Mouse (Mus musculus) layer of hippocampus, adult 18-20 months (tissue): ENCODE data around the gene Ckm. TPM values are rescaled to one million over a fixed set of nuclear protein-coding genes. Genes with fewer than 3 reads are reported as not detected.

Source experiments
- DNase-seq, 2 experiments: peaks; one replicate each; pipeline ENCODE4 v3.0.0; 2022; ENCODE audit warnings: low spot score in 2 of 2
- microRNA-seq, 2 experiments: library from miRNA; unstranded; fragments of <30 nt; microRNA quantifications; one replicate each; pipeline ENCODE4 v1.2.0; 2021
- total RNA-seq, 2 experiments: library from RNA; stranded (reverse); gene quantifications; 2 replicates each; pipeline ENCODE4 v1.2.3; 2021

The Ckm gene
- total RNA-seq, 2 experiments from 2014 or later, result not detected

DNA sequence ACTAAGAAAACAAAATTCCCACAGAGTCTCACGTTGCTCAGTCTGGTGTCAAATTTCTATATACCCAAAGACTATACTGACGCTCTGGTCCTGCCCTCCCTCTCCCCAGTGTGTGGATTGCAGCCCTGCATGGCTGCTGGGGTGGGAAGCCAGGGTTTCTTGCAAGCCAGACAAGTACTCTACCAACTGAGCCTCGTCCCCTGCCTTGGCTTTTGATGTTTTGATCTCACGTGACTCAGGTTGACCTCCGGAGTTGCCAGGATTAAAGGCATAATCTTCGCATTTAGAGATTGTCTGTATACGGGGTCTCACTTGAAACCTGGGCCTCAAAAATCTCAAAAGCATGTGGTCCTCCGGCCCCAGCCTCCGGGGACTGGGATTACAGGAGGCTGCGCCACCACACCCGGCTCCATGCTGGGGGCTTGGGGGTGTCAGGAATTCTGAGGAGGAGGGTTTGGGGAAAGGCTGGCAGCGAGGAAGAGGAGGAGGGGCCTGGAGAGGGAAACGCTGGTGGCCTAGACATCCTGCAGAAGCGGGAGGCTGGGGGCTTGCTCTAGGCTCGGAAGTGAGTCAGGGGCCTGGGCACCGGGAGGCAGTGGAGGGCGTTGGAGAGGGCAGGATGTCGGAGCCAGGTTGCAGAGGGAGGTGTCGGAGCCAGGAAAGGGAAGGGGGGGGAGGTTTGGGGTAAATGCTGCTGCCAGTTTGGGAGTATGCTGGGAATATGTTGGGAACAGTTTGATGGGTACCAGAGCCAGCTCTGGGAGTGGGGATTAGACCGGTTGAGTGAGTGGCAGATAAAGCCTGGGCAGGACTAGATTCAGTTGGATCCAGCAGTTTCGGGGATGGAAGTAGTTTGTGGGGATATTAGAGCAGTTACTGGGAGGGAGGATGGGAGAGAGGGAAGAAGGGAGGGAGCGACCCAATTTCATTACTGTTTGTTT, 60.1 kb downstream of the Ckm start:
- DNase-seq, result peak in 1 of 2 experiments; percentile 51

DNA sequence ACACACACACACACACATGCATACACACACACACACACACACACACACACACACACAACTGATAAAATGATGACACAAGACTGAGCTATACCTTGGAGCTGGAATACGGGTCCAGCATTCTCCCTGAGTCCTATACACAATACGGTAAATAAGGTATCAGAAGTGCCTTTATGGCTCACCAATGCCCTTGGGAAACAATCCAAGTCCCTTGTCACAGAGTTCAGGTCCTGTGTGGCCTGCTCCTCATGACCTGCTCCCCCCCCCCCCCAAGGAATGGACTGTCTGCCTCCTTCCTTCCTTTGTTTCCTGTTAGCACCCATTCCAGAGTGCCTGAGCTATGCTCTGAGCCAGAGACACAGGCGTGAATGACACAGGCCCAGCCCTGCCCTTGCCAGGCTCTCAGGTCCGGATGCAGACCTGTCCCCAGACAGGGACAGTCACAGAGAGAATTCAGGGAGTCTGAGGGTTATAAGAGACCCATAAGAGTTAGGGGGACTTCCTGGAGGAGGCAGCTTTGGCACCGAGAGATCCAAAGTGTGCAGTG, 62.1 kb downstream of the Ckm start:
- DNase-seq, result no peak

DNA sequence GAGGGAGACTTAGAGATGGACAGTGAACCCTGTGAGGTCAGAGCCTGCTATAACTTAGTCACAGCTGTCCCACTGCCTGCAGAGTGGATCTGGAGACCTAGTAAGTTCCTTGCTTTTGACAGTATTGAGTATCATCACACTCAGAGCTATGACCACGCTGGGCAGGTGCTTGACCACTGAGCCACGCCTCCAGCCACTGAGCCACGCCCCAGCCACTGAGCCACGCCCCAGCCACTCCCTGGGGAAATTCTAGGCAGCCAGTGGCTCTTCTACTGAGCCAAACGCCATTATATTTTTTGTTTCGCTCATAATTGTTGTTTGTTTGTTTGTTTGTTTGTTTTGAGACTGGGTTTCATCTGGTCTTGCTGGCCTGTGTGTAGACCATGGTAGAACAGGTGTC, 63.1 kb downstream of the Ckm start:
- no peak for DNase-seq

DNA sequence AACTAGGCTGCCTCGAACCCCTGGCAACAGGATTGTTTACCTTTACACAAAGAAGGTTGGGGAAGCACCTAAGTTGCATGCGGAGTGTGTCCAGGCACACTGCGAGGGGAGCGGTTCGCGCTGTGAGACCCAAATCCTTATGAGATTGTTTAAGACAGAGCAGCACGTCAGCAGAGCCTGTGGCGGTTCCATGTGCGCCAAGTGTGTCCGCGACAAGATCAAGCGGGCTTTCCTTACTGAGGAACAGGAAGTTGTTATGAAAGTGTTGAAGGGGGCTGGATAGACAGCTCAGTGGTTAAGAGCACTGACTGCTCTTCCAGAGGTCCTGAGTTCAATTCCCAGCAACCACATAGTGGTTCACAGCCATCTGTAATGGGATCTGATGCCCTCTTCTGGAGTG, 63.7 kb downstream of the Ckm start:
- no peak for DNase-seq

DNA sequence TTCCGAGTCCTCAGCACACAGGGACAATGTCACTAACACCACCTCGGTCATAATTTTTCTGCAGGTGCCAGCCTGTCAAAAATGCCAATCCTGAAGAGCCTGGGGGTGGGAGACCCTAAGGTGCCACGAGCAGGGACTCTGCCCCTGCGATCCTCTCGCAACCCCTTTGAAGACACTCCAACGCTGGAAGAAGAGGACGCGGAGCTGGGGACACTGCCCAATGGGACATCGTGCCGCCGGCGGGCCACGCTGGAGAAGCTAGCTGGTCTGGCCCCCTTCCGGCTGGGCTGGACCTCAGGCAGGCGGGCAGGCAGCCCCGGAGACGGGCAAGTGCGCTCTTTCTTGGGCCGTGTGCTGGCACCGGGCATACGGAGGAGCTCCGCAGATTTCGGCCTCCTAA, 64.8 kb downstream of the Ckm start:
- DNase-seq, result no peak

DNA sequence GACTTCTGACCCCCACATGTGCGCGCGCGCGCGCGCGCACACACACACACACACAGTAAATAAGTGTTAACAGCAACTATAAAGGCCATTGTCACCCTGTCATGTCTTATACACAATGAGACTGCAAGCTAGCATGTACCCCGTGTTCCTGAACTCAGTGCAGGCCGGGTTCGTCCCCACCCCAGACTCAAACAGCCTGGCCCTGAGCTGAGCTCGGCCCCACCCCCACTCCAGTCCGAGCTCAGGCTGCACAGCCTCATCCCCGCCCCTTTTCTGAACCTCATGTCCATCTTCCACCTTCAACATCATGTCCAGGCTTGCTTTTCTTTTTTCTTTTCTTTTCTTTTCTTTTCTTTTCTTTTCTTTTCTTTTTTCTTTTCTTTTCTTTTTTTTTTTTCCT, 65.7 kb downstream of the Ckm start:
- DNase-seq, result no peak

DNA sequence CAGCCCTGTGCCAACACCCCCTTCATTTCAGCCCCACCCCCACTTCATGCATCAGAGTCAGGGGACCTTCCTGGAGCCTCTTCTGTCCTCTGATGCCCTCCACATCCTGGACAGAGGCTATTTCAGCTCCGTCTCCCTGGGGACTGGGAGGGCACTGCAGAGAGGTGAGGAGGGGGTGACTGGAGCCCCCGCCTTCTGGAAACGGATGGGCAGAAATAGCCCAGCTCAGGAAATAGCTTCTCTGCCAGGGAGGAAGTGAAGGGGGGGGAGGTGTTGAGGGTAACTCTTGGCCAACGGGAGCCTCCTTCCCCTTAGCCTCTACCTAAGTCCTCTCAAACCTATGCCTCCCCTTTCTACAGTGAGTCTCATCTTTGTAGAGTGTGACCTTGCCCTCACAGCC, 67.8 kb downstream of the Ckm start:
- no peak for DNase-seq

Small RNA genes lying within 50 kb of the gene (microRNA-seq; reads per million reads assigned to microRNA genes)
- gene Mir343, result 0 reads per million in 2 experiments

Other genes with a start within 250 kb of the Ckm start
- gene Gipr, start 238.6 kb upstream of the Ckm start, total RNA-seq, result 1 to 10 TPM; 1.3 to 1.4 TPM
- 100 to 1,000 TPM; 160 to 178 TPM for gene Eml2, start 228.4 kb upstream of the Ckm start, total RNA-seq
- gene Gpr4, start 192.2 kb upstream of the Ckm start, total RNA-seq, result 1 to 10 TPM; 1.3 to 1.4 TPM
- 10 to 100 TPM; 41.3 to 42.6 TPM for gene Opa3, start 176.4 kb upstream of the Ckm start, total RNA-seq
- gene Vasp, start 133.0 kb upstream of the Ckm start, total RNA-seq, result 10 to 100 TPM; 14.2 to 17.0 TPM
- gene Ppm1n, start 124.7 kb upstream of the Ckm start, total RNA-seq, result not detected
- 10 to 100 TPM; 92.8 to 95.6 TPM for gene Rtn2, start 122.2 kb upstream of the Ckm start, total RNA-seq
- 10 to 100 TPM; 20.4 to 26.6 TPM for gene Fosb, start 94.7 kb upstream of the Ckm start, total RNA-seq
- gene Ercc1, start 60.0 kb upstream of the Ckm start, total RNA-seq, result 10 to 100 TPM; 47.7 to 49.0 TPM
- gene Cd3eap, start 45.3 kb upstream of the Ckm start, total RNA-seq, result 10 to 100 TPM; 19.9 to 21.0 TPM
- gene Ppp1r13l, start 45.0 kb upstream of the Ckm start, total RNA-seq, result 1 to 10 TPM; 6.3 to 7.8 TPM
- gene Ercc2, start 22.8 kb upstream of the Ckm start, total RNA-seq, result 10 to 100 TPM; 37.5 to 38.3 TPM
- 1 to 10 TPM; 4.5 to 5.5 TPM for gene Klc3, start 672 bp upstream of the Ckm start, total RNA-seq
- 10 to 100 TPM; 88.3 to 92.0 TPM for gene Mark4, start 54.0 kb downstream of the Ckm start, total RNA-seq
- gene Exoc3l2, start 58.6 kb downstream of the Ckm start, total RNA-seq, result under 1 TPM; 0.38 to 0.59 TPM
- 1 to 10 TPM; 6.1 to 6.3 TPM for gene Bloc1s3, start 103.6 kb downstream of the Ckm start, total RNA-seq
- 10 to 100 TPM; 20.7 to 21.5 TPM for gene Trappc6a, start 103.6 kb downstream of the Ckm start, total RNA-seq
- gene Nkpd1, start 113.1 kb downstream of the Ckm start, total RNA-seq, result under 1 TPM; 0.56 to 0.57 TPM
- 100 to 1,000 TPM; 122 to 129 TPM for gene Ppp1r37, start 158.3 kb downstream of the Ckm start, total RNA-seq
- gene Zfp296, start 172.5 kb downstream of the Ckm start, total RNA-seq, result under 1 TPM; 0.74 to 0.89 TPM
- gene Gemin7, start 172.8 kb downstream of the Ckm start, total RNA-seq, result 10 to 100 TPM; 44.4 to 45.6 TPM
- gene Clasrp, start 199.7 kb downstream of the Ckm start, total RNA-seq, result 10 to 100 TPM; 79.5 to 81.8 TPM
- gene Relb, start 224.7 kb downstream of the Ckm start, total RNA-seq, result 1 to 10 TPM; 9.1 to 9.7 TPM